Mouse (Mus musculus) layer of hippocampus, postnatal 14 days (tissue): ENCODE measurements around the gene Atxn7. TPM values are rescaled to one million over a fixed set of nuclear protein-coding genes. Genes with fewer than 3 reads are reported as not detected.
"Not testable (repeated sequence)": the region's sequence is repeated elsewhere in the genome, so short reads cannot be mapped to it uniquely, and the experiment has no call there.

ENCODE experiments used
- DNase-seq, 2 experiments: peaks; one replicate each; pipeline ENCODE4 v3.0.0; 2021 to 2022; ENCODE audit warnings: low spot score in 2 of 2, mixed read lengths in 1 of 2
- long read RNA-seq, 2 experiments: library from polyadenylated mRNA; stranded (forward); transcript quantifications; one replicate each; pipeline ENCODE4 v2.0.0; 2021
- total RNA-seq, 2 experiments: library from RNA; stranded (reverse); gene quantifications; 2 replicates each; pipeline ENCODE4 v1.2.3; 2021

Atxn7 gene
- 10 to 100 TPM; 19.1 to 20.0 TPM for total RNA-seq
- long read RNA-seq, experiment 1, partial matches to known transcripts, result 0 of 2 reads
- long read RNA-seq, experiment 1, other reads (novel, unspliced or antisense), result 2 of 2 reads
- long read RNA-seq, experiment 2, partial matches to known transcripts, result 0 of 8 reads
- long read RNA-seq, experiment 2, other reads (novel, unspliced or antisense), result 8 of 8 reads

- DNase-seq, result peak in 1 of 2 experiments; percentile 33
These were observed at the start of gene Atxn7, which contains the start of gene Thoc7 for GRCm38 (mm10) chr14:13961401-13962112. TSS of gene Atxn7 (plus strand) at chr14:13961440. TSS of gene Thoc7 (minus strand) at chr14:13961852.

- DNase-seq, result no peak
These were observed 46.7 kb upstream of the Atxn7 start, which contains the start of gene Gm281 for GRCm38 (mm10) chr14:13914387-13915082. TSS of gene Gm281 (minus strand) at chr14:13914478.

GRCm38 (mm10) chr14:13915207-13915606 lies 46.0 kb upstream of the Atxn7 start:
- no peak for DNase-seq

- DNase-seq, result no peak
These were observed 44.0 kb upstream of the Atxn7 start for GRCm38 (mm10) chr14:13917208-13917607.

GRCm38 (mm10) chr14:13917630-13918029 lies 43.6 kb upstream of the Atxn7 start:
- peak; percentile 42 to 79 for DNase-seq

GRCm38 (mm10) chr14:13933290-13934051 lies 27.8 kb upstream of the Atxn7 start:
- DNase-seq, result no peak

GRCm38 (mm10) chr14:13934052-13934371 lies 27.2 kb upstream of the Atxn7 start:
- no peak for DNase-seq

- no peak for DNase-seq
These were observed 16.6 kb upstream of the Atxn7 start for GRCm38 (mm10) chr14:13944686-13945085.

GRCm38 (mm10) chr14:13948345-13948744 lies 12.9 kb upstream of the Atxn7 start:
- DNase-seq, result no peak

GRCm38 (mm10) chr14:13950401-13950800 lies 10.8 kb upstream of the Atxn7 start:
- DNase-seq, result no peak

- not testable (repeated sequence) for DNase-seq
These were observed 9.1 kb upstream of the Atxn7 start for GRCm38 (mm10) chr14:13952151-13952550.

GRCm38 (mm10) chr14:13960079-13960478 lies 1.2 kb upstream of the Atxn7 start:
- peak; percentile 9 to 18 for DNase-seq

- DNase-seq, result peak; percentile 52 to 69
These were observed 536 bp upstream of the Atxn7 start for GRCm38 (mm10) chr14:13960482-13961325.

- no peak for DNase-seq
These were observed 1.2 kb downstream of the Atxn7 start for GRCm38 (mm10) chr14:13962476-13962875.

- no peak for DNase-seq
These were observed 2.3 kb downstream of the Atxn7 start for GRCm38 (mm10) chr14:13963527-13963926.

- DNase-seq, result no peak
These were observed 6.4 kb downstream of the Atxn7 start for GRCm38 (mm10) chr14:13967607-13968006.

GRCm38 (mm10) chr14:13968476-13968875 lies 7.2 kb downstream of the Atxn7 start:
- DNase-seq, result no peak

GRCm38 (mm10) chr14:13970513-13970912 lies 9.3 kb downstream of the Atxn7 start:
- no peak for DNase-seq

- no peak for DNase-seq
These were observed 10.5 kb downstream of the Atxn7 start for GRCm38 (mm10) chr14:13971644-13972234.

GRCm38 (mm10) chr14:13977498-13977897 lies 16.3 kb downstream of the Atxn7 start:
- no peak for DNase-seq
